Mouse (Mus musculus): ENCODE measurements around the gene Plxna4. TPM values are rescaled to one million over a fixed set of nuclear protein-coding genes. Genes with fewer than 3 reads are reported as not detected.

Gene Plxna4
- polyA plus RNA-seq, 1 experiment from 2014 or later = 14.0 TPM

GRCm38 (mm10) chr6:32167725-32168124, 420.3 kb downstream of the Plxna4 start:
- H3K27ac ChIP-seq (ENCODE audit: low read depth, low read length) = no peak overlapping the region
- no peaks in the 10 kb centered on the region for H3K4me1 ChIP-seq (ENCODE audit: control insufficient read depth, insufficient read depth, low read depth, low read length)
- H3K9me3 ChIP-seq (ENCODE audit: control insufficient read depth, low read length) = no peaks in the 10 kb centered on the region
- no peak overlapping the region for H3K4me3 ChIP-seq (ENCODE audit: low read length)
- no peak overlapping the region for H3K9ac ChIP-seq (ENCODE audit: low read depth, low read length)
- ATAC-seq = no peak
- no peaks in the 10 kb centered on the region for H3K27me3 ChIP-seq (replicated peaks; ENCODE audit: control insufficient read depth, insufficient read depth, low read length)
- no peak overlapping the region for H3K4me2 ChIP-seq (ENCODE audit: low read length)
- peaks cover 3% of the 10 kb centered on the region; the same call in 1 of the 2 replicates for H3K36me3 ChIP-seq (ENCODE audit: control insufficient read depth, insufficient read depth, low read length)
- 64% methylated on average over 1 of the region's 1 CpGs for WGBS

DNA sequence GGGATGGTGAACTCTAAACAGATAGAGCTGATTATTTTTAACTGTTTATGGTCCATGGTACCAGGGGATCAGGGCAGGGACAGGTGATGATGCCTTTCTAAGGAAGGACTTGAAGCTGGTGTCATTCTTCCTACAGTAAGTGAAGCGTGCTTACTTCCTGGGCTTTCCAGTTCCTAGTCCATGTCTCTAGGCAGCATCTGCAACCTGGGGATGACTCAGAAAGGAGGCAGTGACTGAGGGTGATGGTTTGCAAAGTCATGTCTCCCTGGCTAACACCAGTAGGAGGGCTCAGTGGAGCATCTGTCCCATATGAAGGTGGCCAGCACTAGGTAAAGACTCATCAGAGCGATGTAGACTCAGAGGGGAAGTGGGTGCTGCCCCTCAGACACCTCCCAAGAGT, 427.6 kb downstream of the Plxna4 start:
- H3K9ac ChIP-seq (ENCODE audit: low read depth, low read length) = no peak overlapping the region
- H3K27me3 ChIP-seq (replicated peaks; ENCODE audit: control insufficient read depth, insufficient read depth, low read length) = no peaks in the 10 kb centered on the region
- H3K4me1 ChIP-seq (ENCODE audit: control insufficient read depth, insufficient read depth, low read depth, low read length) = no peaks in the 10 kb centered on the region
- H3K4me2 ChIP-seq (ENCODE audit: low read length) = no peak overlapping the region
- H3K36me3 ChIP-seq (ENCODE audit: control insufficient read depth, insufficient read depth, low read length) = peaks cover 9% of the 10 kb centered on the region; the same call in 1 of the 2 replicates
- H3K27ac ChIP-seq (ENCODE audit: low read depth, low read length) = no peak overlapping the region
- 76% methylated on average over 2 of the region's 2 CpGs for WGBS
- H3K9me3 ChIP-seq (ENCODE audit: control insufficient read depth, low read length) = no peaks in the 10 kb centered on the region
- ATAC-seq = no peak
- H3K4me3 ChIP-seq (ENCODE audit: low read length) = no peak overlapping the region

DNA sequence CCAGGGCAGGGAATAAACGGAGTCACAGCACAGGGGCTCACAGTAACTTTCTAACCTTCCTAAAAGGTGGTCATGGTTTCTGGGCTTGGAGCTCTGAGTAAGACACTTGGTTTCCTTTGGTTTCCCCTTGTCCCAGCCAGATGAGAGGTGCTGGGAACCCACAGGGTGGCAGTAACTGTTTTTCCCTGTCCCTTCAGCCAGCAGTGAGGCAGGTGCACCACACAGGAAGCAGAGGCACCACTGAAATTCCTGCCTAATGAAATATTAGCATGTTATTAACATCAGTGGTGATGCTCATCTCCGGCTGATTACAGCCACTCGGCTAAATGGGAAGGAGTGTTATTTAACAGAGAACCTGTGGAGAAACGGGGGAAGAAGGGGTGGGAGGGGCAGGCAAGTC, 428.1 kb downstream of the Plxna4 start:
- H3K4me1 ChIP-seq (ENCODE audit: control insufficient read depth, insufficient read depth, low read depth, low read length) = no peaks in the 10 kb centered on the region
- no peaks in the 10 kb centered on the region for H3K9me3 ChIP-seq (ENCODE audit: control insufficient read depth, low read length)
- H3K9ac ChIP-seq (ENCODE audit: low read depth, low read length) = no peak overlapping the region
- H3K4me3 ChIP-seq (ENCODE audit: low read length) = no peak overlapping the region
- 53% methylated on average over 4 of the region's 4 CpGs for WGBS
- peaks cover 9% of the 10 kb centered on the region; the same call in 1 of the 2 replicates for H3K36me3 ChIP-seq (ENCODE audit: control insufficient read depth, insufficient read depth, low read length)
- H3K4me2 ChIP-seq (ENCODE audit: low read length) = no peak overlapping the region
- ATAC-seq = no peak
- no peaks in the 10 kb centered on the region for H3K27me3 ChIP-seq (replicated peaks; ENCODE audit: control insufficient read depth, insufficient read depth, low read length)
- no peak overlapping the region for H3K27ac ChIP-seq (ENCODE audit: low read depth, low read length)

DNA sequence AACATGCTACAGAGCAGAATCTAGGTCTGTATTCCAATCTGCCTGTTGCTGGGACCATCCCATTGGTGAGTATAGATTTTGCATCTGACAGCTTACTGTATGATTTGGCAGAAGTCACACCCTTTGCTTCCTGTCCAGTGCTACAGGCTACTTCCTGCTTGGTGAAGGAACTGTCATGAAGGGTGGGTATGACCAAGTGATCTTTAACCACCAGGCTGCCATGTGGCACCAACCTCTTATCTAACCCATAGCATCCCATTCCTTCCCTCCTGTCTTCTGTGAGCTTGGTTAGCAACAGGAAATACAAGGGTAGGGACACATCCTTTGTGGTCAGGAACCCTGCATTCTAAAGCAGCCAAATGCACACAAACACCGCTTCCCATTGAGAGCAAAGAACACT, 429.6 kb downstream of the Plxna4 start:
- no peak overlapping the region for H3K27ac ChIP-seq (ENCODE audit: low read depth, low read length)
- no peak overlapping the region for H3K9ac ChIP-seq (ENCODE audit: low read depth, low read length)
- H3K27me3 ChIP-seq (replicated peaks; ENCODE audit: control insufficient read depth, insufficient read depth, low read length) = no peaks in the 10 kb centered on the region
- ATAC-seq = no peak
- no peaks in the 10 kb centered on the region for H3K9me3 ChIP-seq (ENCODE audit: control insufficient read depth, low read length)
- H3K4me2 ChIP-seq (ENCODE audit: low read length) = no peak overlapping the region
- H3K36me3 ChIP-seq (ENCODE audit: control insufficient read depth, insufficient read depth, low read length) = peaks cover 9% of the 10 kb centered on the region; the same call in 1 of the 2 replicates
- no peak overlapping the region for H3K4me3 ChIP-seq (ENCODE audit: low read length)
- H3K4me1 ChIP-seq (ENCODE audit: control insufficient read depth, insufficient read depth, low read depth, low read length) = peaks cover 3% of the 10 kb centered on the region; the same call in 1 of the 2 replicates
- WGBS = 80% methylated on average over 1 of the region's 1 CpGs

- Histone ChIP-seq H3K27me3 (replicated peaks; ENCODE audit: control insufficient read depth, insufficient read depth, low read length) (no peaks in the 10 kb centered on the region), H3K4me3 (ENCODE audit: low read length) (no peak overlapping the region), H3K4me1 (ENCODE audit: control insufficient read depth, insufficient read depth, low read depth, low read length) (peaks cover 7% of the 10 kb centered on the region), H3K9me3 (ENCODE audit: control insufficient read depth, low read length) (no peaks in the 10 kb centered on the region), H3K27ac (ENCODE audit: low read depth, low read length) (no peak overlapping the region), H3K9ac (ENCODE audit: low read depth, low read length) (no peak overlapping the region), H3K4me2 (ENCODE audit: low read length) (no peak overlapping the region), H3K36me3 (ENCODE audit: control insufficient read depth, insufficient read depth, low read length) (no peaks in the 10 kb centered on the region; the same call in none of the 2 replicates)
- peak; percentile 45 for ATAC-seq
- 54% methylated on average over 4 of the region's 4 CpGs for WGBS
Observed at GRCm38 (mm10) chr6:32153170-32153569, 434.8 kb downstream of the Plxna4 start.

- H3K4me1 ChIP-seq (ENCODE audit: control insufficient read depth, insufficient read depth, low read depth, low read length) = peaks cover 7% of the 10 kb centered on the region
- 92% methylated on average over 4 of the region's 4 CpGs for WGBS
- ATAC-seq = no peak
- no peak overlapping the region for H3K4me3 ChIP-seq (ENCODE audit: low read length)
- no peak overlapping the region for H3K27ac ChIP-seq (ENCODE audit: low read depth, low read length)
- H3K9ac ChIP-seq (ENCODE audit: low read depth, low read length) = no peak overlapping the region
- H3K27me3 ChIP-seq (replicated peaks; ENCODE audit: control insufficient read depth, insufficient read depth, low read length) = no peaks in the 10 kb centered on the region
- no peaks in the 10 kb centered on the region; the same call in none of the 2 replicates for H3K36me3 ChIP-seq (ENCODE audit: control insufficient read depth, insufficient read depth, low read length)
- no peaks in the 10 kb centered on the region for H3K9me3 ChIP-seq (ENCODE audit: control insufficient read depth, low read length)
- no peak overlapping the region for H3K4me2 ChIP-seq (ENCODE audit: low read length)
Observed at GRCm38 (mm10) chr6:32150836-32151235, 437.2 kb downstream of the Plxna4 start.

- no peak overlapping the region for H3K9ac ChIP-seq (ENCODE audit: low read depth, low read length)
- no peak overlapping the region for H3K4me3 ChIP-seq (ENCODE audit: low read length)
- H3K27me3 ChIP-seq (replicated peaks; ENCODE audit: control insufficient read depth, insufficient read depth, low read length) = no peaks in the 10 kb centered on the region
- no peaks in the 10 kb centered on the region for H3K4me1 ChIP-seq (ENCODE audit: control insufficient read depth, insufficient read depth, low read depth, low read length)
- no peak overlapping the region for H3K4me2 ChIP-seq (ENCODE audit: low read length)
- WGBS = 76% methylated on average over 4 of the region's 4 CpGs
- no peaks in the 10 kb centered on the region for H3K9me3 ChIP-seq (ENCODE audit: control insufficient read depth, low read length)
- ATAC-seq = 0 out of 2 replicates have a peak, but pooled peaks have one; percentile 43
- H3K27ac ChIP-seq (ENCODE audit: low read depth, low read length) = no peak overlapping the region
- no peaks in the 10 kb centered on the region; the same call in 1 of the 2 replicates for H3K36me3 ChIP-seq (ENCODE audit: control insufficient read depth, insufficient read depth, low read length)
Observed at GRCm38 (mm10) chr6:32144771-32145170, 443.2 kb downstream of the Plxna4 start.

- H3K4me2 ChIP-seq (ENCODE audit: low read length) = no peak overlapping the region
- no peaks in the 10 kb centered on the region for H3K4me1 ChIP-seq (ENCODE audit: control insufficient read depth, insufficient read depth, low read depth, low read length)
- WGBS = 85% methylated on average over 3 of the region's 3 CpGs
Observed at GRCm38 (mm10) chr6:32139537-32139936, 448.5 kb downstream of the Plxna4 start.

DNA sequence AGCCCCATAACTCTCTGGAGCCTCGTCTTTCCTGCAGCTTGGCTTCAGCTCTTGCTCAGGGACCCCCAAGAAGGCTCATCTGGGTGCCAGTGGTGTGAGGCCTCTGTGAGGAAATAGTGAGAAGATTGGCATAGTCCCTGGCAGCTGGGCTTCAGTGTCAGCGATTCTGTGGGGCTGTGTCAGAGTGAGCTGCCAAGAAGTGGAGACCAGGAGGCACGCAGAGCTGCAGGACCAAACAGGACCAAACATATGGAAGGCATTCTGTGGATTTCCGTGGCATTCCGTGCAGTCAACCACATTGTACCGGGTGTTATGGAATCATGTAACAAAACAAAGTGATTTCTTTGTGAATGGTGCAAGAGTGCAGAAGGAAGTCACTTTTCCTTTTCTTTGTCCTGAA, 461.1 kb downstream of the Plxna4 start:
- no peaks in the 10 kb centered on the region for H3K4me1 ChIP-seq (ENCODE audit: control insufficient read depth, insufficient read depth, low read depth, low read length)
- 77% methylated on average over 6 of the region's 6 CpGs for WGBS

More at GRCm38 (mm10) chr6:32139537-32139936, 448.5 kb downstream of the Plxna4 start:
- no peaks in the 10 kb centered on the region for H3K36me3 ChIP-seq (ENCODE audit: control insufficient read depth, insufficient read depth, low read length)
- H3K27ac ChIP-seq (ENCODE audit: low read depth, low read length) = no peak overlapping the region
- no peak for ATAC-seq
- no peaks in the 10 kb centered on the region for H3K9me3 ChIP-seq (ENCODE audit: control insufficient read depth, low read length)
- H3K27me3 ChIP-seq (replicated peaks; ENCODE audit: control insufficient read depth, insufficient read depth, low read length) = no peaks in the 10 kb centered on the region
- no peak overlapping the region for H3K9ac ChIP-seq (ENCODE audit: low read depth, low read length)
- no peak overlapping the region for H3K4me3 ChIP-seq (ENCODE audit: low read length)

More for the DNA sequence above, 461.1 kb downstream of the Plxna4 start:
- Histone ChIP-seq H3K9me3 (ENCODE audit: control insufficient read depth, low read length) (no peaks in the 10 kb centered on the region), H3K4me2 (ENCODE audit: low read length) (no peak overlapping the region), H3K27ac (ENCODE audit: low read depth, low read length) (no peak overlapping the region), H3K27me3 (replicated peaks; ENCODE audit: control insufficient read depth, insufficient read depth, low read length) (no peaks in the 10 kb centered on the region), H3K4me3 (ENCODE audit: low read length) (no peak overlapping the region), H3K36me3 (ENCODE audit: control insufficient read depth, insufficient read depth, low read length) (no peaks in the 10 kb centered on the region), H3K9ac (ENCODE audit: low read depth, low read length) (no peak overlapping the region)
- ATAC-seq = no peak
